Mouse (Mus musculus) CH12.LX (cell line): ENCODE measurements around the gene Rffl. TPM values are rescaled to one million over a fixed set of nuclear protein-coding genes. Genes with fewer than 3 reads are reported as not detected.

Experiments
- DNase-seq: peaks from one replicate; pipeline ENCODE4 v3.0.0-alpha.2; 2013; ENCODE audit errors: extremely low read depth
- H3K27ac ChIP-seq: 2 replicates; pipeline ENCODE4 v1.5.1; 2012; ENCODE audit warnings: low read depth, mild to moderate bottlenecking, control low read depth, moderate library complexity; ENCODE audit not compliant: insufficient read depth
- H3K27me3 ChIP-seq: replicated peaks from 2 replicates; pipeline ENCODE3; 2012; ENCODE audit warnings: inconsistent platforms
- H3K36me3 ChIP-seq, 2 experiments: replicated peaks in 1 of 2; 2 replicates each; pipeline versions ENCODE3 to v1.6.1; 2012; ENCODE audit warnings: inconsistent platforms in 1 of 2, low read length in 1 of 2, mild to moderate bottlenecking in 1 of 2, mixed read lengths in 1 of 2, moderate library complexity in 1 of 2; ENCODE audit not compliant: control insufficient read depth in 1 of 2, insufficient read depth in 1 of 2
- H3K4me1 ChIP-seq, 2 experiments: 2 replicates each; pipeline ENCODE4 v1.6.1; 2012; ENCODE audit warnings: inconsistent platforms in 1 of 2, moderate library complexity in 1 of 2; ENCODE audit not compliant: insufficient read depth in 2 of 2, control insufficient read depth in 1 of 2
- H3K4me2 ChIP-seq: 2 replicates; pipeline ENCODE4 v1.6.1; 2012; ENCODE audit warnings: low read depth, mild to moderate bottlenecking, control low read depth; ENCODE audit not compliant: poor library complexity, insufficient read depth, severe bottlenecking
- H3K4me3 ChIP-seq, 3 experiments: fragments of 150-350 bp in 1 of 3; sonication (generic) in 1 of 3; replicated peaks in 1 of 3; 2 replicates each; pipeline versions ENCODE3 to v1.5.1; 2011 to 2012; ENCODE audit warnings: low read depth in 2 of 3, low read length in 2 of 3, mild to moderate bottlenecking in 2 of 3, moderate library complexity in 2 of 3, control low read depth in 1 of 3, improper control_type of control experiment in 1 of 3, inconsistent platforms in 1 of 3, mixed read lengths in 1 of 3; ENCODE audit not compliant: poor library complexity in 1 of 3
- H3K79me2 ChIP-seq: replicated peaks from 2 replicates; pipeline ENCODE4 v1.6.1; 2012; ENCODE audit warnings: mild to moderate bottlenecking, moderate library complexity; ENCODE audit not compliant: control insufficient read depth, poor library complexity, insufficient read depth, severe bottlenecking; ENCODE audit errors: extremely low read depth
- H3K9ac ChIP-seq: 2 replicates; pipeline ENCODE4 v1.6.1; 2012; ENCODE audit warnings: low read depth, mild to moderate bottlenecking, control low read depth, moderate library complexity; ENCODE audit not compliant: insufficient read depth
- H3K9me3 ChIP-seq: replicated peaks from 2 replicates; pipeline ENCODE3; 2012; ENCODE audit warnings: low read length, inconsistent platforms, mixed read lengths
- CHD2 ChIP-seq: IDR thresholded peaks from 2 replicates; pipeline ENCODE4 v1.6.1; 2011; ENCODE audit warnings: low read length, improper control_type of control experiment
- CTCF ChIP-seq, 2 experiments: IDR thresholded peaks in 1 of 2; conservative IDR thresholded peaks in 1 of 2; 2 replicates each; pipeline ENCODE4 v1.5.1; 2011 to 2012; ENCODE audit warnings: low read depth in 2 of 2, low read length in 2 of 2, improper control_type of control experiment in 1 of 2, inconsistent platforms in 1 of 2, mild to moderate bottlenecking in 1 of 2, moderate library complexity in 1 of 2
- E2F4 ChIP-seq: IDR thresholded peaks from 2 replicates; pipeline ENCODE4 v1.6.1; 2011; ENCODE audit warnings: low read depth, low read length, improper control_type of control experiment; ENCODE audit not compliant: insufficient replicate concordance
- EP300 ChIP-seq: IDR thresholded peaks from 2 replicates; pipeline ENCODE4 v1.6.1; 2011; ENCODE audit warnings: low read length, improper control_type of control experiment
- HCFC1 ChIP-seq: IDR thresholded peaks from 2 replicates; pipeline ENCODE4 v1.6.1; 2012; ENCODE audit warnings: low read depth, mild to moderate bottlenecking, inconsistent platforms, low read length, improper control_type of control experiment
- JUN ChIP-seq: IDR thresholded peaks from 2 replicates; pipeline ENCODE4 v1.6.1; 2011; ENCODE audit warnings: low read depth, mild to moderate bottlenecking, low read length, improper control_type of control experiment, moderate library complexity; ENCODE audit not compliant: insufficient read depth
- MAFK ChIP-seq: IDR thresholded peaks from 2 replicates; pipeline ENCODE4 v1.6.1; 2011; ENCODE audit warnings: low read length, improper control_type of control experiment; ENCODE audit not compliant: insufficient replicate concordance
- MAX ChIP-seq: IDR thresholded peaks from 2 replicates; pipeline ENCODE4 v1.6.1; 2011; ENCODE audit warnings: low read length, improper control_type of control experiment
- MEF2A ChIP-seq: IDR thresholded peaks from 2 replicates; pipeline ENCODE4 v1.6.1; 2014; ENCODE audit warnings: low read depth, mild to moderate bottlenecking, inconsistent platforms, low read length, improper control_type of control experiment, borderline replicate concordance
- MXI1 ChIP-seq: IDR thresholded peaks from 2 replicates; pipeline ENCODE4 v1.6.1; 2011; ENCODE audit warnings: mild to moderate bottlenecking, low read depth, low read length, improper control_type of control experiment
- MYC ChIP-seq: IDR thresholded peaks from 2 replicates; pipeline ENCODE4 v1.6.1; 2011; ENCODE audit warnings: low read depth, mild to moderate bottlenecking, improper control_type of control experiment, low read length
- PAX5 ChIP-seq: IDR thresholded peaks from 2 replicates; pipeline ENCODE4 v1.6.1; 2012; ENCODE audit warnings: low read length, inconsistent platforms, mixed read lengths
- POLR2A ChIP-seq: IDR thresholded peaks from 2 replicates; pipeline ENCODE4 v1.6.1; 2011; ENCODE audit warnings: low read depth, mild to moderate bottlenecking, improper control_type of control experiment, low read length
- POLR2AphosphoS2 ChIP-seq: IDR thresholded peaks from 2 replicates; pipeline ENCODE4 v1.6.1; 2011; ENCODE audit warnings: low read depth, low read length, improper control_type of control experiment
- TBP ChIP-seq: conservative IDR thresholded peaks from 2 replicates; pipeline ENCODE4 v1.6.1; 2011; ENCODE audit warnings: low read depth, low read length, improper control_type of control experiment
- ZMIZ1 ChIP-seq: IDR thresholded peaks from 2 replicates; pipeline ENCODE4 v1.6.1; 2012; ENCODE audit warnings: low read depth, mild to moderate bottlenecking, inconsistent platforms, low read length, improper control_type of control experiment
- ZNF384 ChIP-seq: IDR thresholded peaks from 2 replicates; pipeline ENCODE4 v1.6.1; 2012; ENCODE audit warnings: low read depth, low read length, improper control_type of control experiment, inconsistent platforms
- dilution Hi-C: fragments of 300-500 bp; cut with MboI; formaldehyde crosslinking; loops from 2 replicates; pipeline ENCODE4 v1.14.3; 2020; ENCODE audit warnings: low sequenced_read_pairs; ENCODE audit not compliant: extremely low pct_unique_long_range_greater_than_20kb, extremely low pct_ligation_motif_present
- in situ Hi-C: fragments of 300-500 bp; cut with MboI; formaldehyde crosslinking; loops from 3 replicates; pipeline ENCODE4 v1.14.3; 2019; ENCODE audit warnings: low sequenced_read_pairs, low pct_ligation_motif_present, low pct_unique_long_range_greater_than_20kb, mixed read lengths
- polyA plus RNA-seq: library from polyadenylated mRNA; unstranded; fragments of >175 nt; gene quantifications from 2 replicates; pipeline ENCODE4 v1.2.1, GENCODE M21; 2012; ENCODE audit warnings: low read depth; ENCODE audit not compliant: insufficient read length
- total RNA-seq, 2 experiments: library from RNA; depleted of rRNA; stranded (reverse); fragments of 300-350 nt in 1 of 2; fragments of >200 nt in 1 of 2; gene quantifications; 2 replicates each; pipeline ENCODE4 v1.2.3; 2012 to 2014

Gene Rffl
- total and polyA plus RNA-seq, 3 experiments = 1.2 to 16.5 (median 3.0) TPM

DNA sequence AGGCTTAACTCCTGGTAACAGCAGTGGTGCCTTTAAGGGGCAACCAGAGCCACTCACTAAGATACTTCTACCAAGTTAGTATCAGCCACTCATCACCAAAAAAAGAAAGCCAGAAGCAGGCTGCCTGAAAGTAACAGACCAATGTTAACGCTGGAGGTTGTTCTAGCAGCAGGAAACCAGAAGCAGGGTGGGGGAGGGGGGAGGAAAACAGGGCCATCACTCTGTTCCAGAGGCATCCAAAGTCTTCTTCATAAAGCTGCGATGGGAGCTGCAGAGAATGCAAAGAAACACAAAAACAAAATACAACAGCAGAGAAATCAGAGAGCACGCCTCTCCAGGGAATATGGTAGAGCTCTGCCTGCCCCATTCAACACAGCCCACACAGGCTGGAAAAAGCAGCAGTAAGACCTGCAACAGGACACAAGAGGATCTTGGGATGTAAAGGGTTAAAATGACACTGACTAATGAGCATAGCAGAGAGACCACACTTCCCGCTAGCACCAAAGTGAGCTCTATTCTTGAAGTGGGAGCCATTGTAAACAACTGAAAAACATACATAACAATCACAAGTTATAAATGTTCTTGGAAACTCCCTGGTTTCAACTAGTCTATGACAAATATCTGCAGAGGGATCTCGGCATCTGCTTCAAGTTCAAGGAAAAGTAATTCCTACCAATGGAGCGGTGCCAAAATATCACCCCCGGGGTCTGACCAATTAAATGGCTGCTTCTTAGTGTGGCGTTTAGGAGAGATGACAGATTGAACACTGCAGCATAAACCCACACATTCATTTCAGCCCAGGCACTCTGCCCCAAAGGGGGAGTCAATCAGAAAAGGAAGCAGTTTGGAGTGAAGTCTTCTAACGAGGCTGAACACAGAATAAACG is 39.8 kb downstream of the Rffl start:
- peaks cover 11% of the 10 kb centered on the region for H3K9me3 ChIP-seq
- dilution Hi-C loops = no loop called here
- in situ Hi-C loops = no loop called here
- no peaks in the 10 kb centered on the region; the same call in 1 of the 2 replicates for H3K79me2 ChIP-seq
- no peaks in the 10 kb centered on the region for H3K27me3 ChIP-seq
- no peak overlapping the region for H3K9ac ChIP-seq
- H3K27ac ChIP-seq = no peak overlapping the region
- H3K4me2 ChIP-seq = no peak overlapping the region
- TF ChIP-seq CHD2 (peak; percentile 40; the same call in 1 of the 2 replicates), EP300 (no peak)
- TF ChIP-seq, all 38 proteins: peak for 1
- peaks cover 4 to 5% of the 10 kb centered on the region in 2 experiments for H3K36me3 ChIP-seq
- H3K4me3 ChIP-seq = no peak overlapping the region
- H3K4me1 ChIP-seq = peaks cover 6 to 44% of the 10 kb centered on the region in 2 experiments; a peak in 3 of 4 replicates
- DNase-seq = no peak

DNA sequence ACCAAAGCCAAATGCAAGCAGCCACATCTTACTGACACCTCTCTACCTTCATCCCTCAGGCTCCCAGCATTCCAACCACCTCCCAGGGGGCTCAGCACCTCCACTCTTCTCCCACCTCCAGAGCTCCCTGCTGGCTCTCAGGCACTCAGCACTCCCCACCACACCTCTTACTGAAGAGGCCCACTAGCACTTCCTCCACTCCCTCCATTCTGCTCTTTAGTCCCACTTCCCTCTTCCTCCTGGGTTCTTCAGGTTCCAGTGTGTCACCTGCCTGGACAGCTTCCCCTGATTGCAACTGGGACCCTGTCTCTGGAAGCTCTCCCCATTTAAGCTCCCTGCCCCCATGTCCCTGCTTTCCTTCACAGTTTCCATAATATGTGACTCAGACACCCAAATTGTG is 44.2 kb downstream of the Rffl start:
- no peak for DNase-seq
- TF ChIP-seq MYC = no peak
- no peak for TF ChIP-seq POLR2A
- no peak for TF ChIP-seq PAX5
- no peak for TF ChIP-seq TBP
- TF ChIP-seq HCFC1 = no peak
- no peak for TF ChIP-seq POLR2AphosphoS2
- TF ChIP-seq MEF2A = no peak
- TF ChIP-seq JUN = no peak
- TF ChIP-seq ZNF384 = no peak
- no peak for TF ChIP-seq E2F4
- no peak for TF ChIP-seq ZMIZ1
- no peak for TF ChIP-seq CTCF (conservative IDR thresholded peaks at IDR 0.05 in 1 of 2, IDR thresholded peaks at IDR 0.05 in 1 of 2; ENCODE audit: low read depth in 2 of 2, low read length in 2 of 2)
- no peak for TF ChIP-seq MXI1
- TF ChIP-seq MAFK = no peak
- no peak for TF ChIP-seq MAX
- no peak overlapping the region for H3K9ac ChIP-seq
- in situ Hi-C loops = no loop called here
- H3K27ac ChIP-seq = no peak overlapping the region
- H3K27me3 ChIP-seq = no peaks in the 10 kb centered on the region
- H3K4me1 ChIP-seq = peaks cover 6 to 28% of the 10 kb centered on the region in 2 experiments; a peak in 3 of 4 replicates
- H3K36me3 ChIP-seq = no peaks in the 10 kb centered on the region
- no peaks in the 10 kb centered on the region for H3K9me3 ChIP-seq
- no peak overlapping the region for H3K4me2 ChIP-seq
- no peak overlapping the region for H3K4me3 ChIP-seq
- H3K79me2 ChIP-seq = no peaks in the 10 kb centered on the region; the same call in 1 of the 2 replicates
- dilution Hi-C loops = no loop called here
